In genomic region chr6:120242530-120242929, GRCm38 (mm10) we compare ENCODE assay signal across 18 mouse cellular contexts. TPM values are rescaled to one million over a fixed set of nuclear protein-coding genes. Genes with fewer than 3 reads are reported as not detected.
"Had no signal": no experiment of that assay in that cellular context is flagged by ENCODE, and none has a peak within 500 bp of the region (broad histone marks: within the 10 kb centered on the region; RNA-seq: fewer than 3 reads in every experiment).

No protein-coding gene starts in this region.

- H3K4me1 ChIP-seq: limb, embryonic 10.5 days; liver, embryonic 13.5 days; lung, embryonic 15.5 days; midbrain, embryonic 12.5 days; neural tube, embryonic 13.5 days had no signal

- H3K27ac ChIP-seq: layer of hippocampus, adult 2 months; limb, embryonic 10.5 days; liver, embryonic 13.5 days; lung, embryonic 15.5 days; macrophage; midbrain, embryonic 12.5 days; neural tube, embryonic 13.5 days had no signal

- H3K9me3 ChIP-seq: limb, embryonic 10.5 days; liver, embryonic 13.5 days; lung, embryonic 15.5 days; midbrain, embryonic 12.5 days; neural tube, embryonic 13.5 days had no signal

- H3K4me3 ChIP-seq: layer of hippocampus, adult 2 months; limb, embryonic 10.5 days; liver, embryonic 13.5 days; lung, embryonic 15.5 days; midbrain, embryonic 12.5 days; neural tube, embryonic 13.5 days had no signal

- H3K9ac ChIP-seq: liver, embryonic 13.5 days; liver, postnatal 0 days; lung, embryonic 15.5 days; midbrain, embryonic 12.5 days; neural tube, embryonic 13.5 days had no signal

- ATAC-seq: hindbrain, embryonic 16.5 days; inflammation-experienced regulatory T-cells, adult 6 months; liver, postnatal 0 days; midbrain, embryonic 16.5 days had no signal

- H3K4me2 ChIP-seq: liver, embryonic 13.5 days; lung, embryonic 15.5 days; midbrain, embryonic 12.5 days; neural tube, embryonic 13.5 days had no signal

- H3K36me3 ChIP-seq: limb, embryonic 10.5 days; liver, embryonic 13.5 days; lung, embryonic 15.5 days; midbrain, embryonic 12.5 days; neural tube, embryonic 13.5 days had no signal

- DNase-seq: liver, embryonic 13.5 days; liver, postnatal 0 days; lung, postnatal 14 days; retina, postnatal 1 day; right cerebral cortex, postnatal 4 days; thymus, postnatal 36 days had no signal

- H3K27me3 ChIP-seq: liver, embryonic 13.5 days; lung, embryonic 15.5 days; midbrain, embryonic 12.5 days; neural tube, embryonic 13.5 days had no signal

RNA-seq across cellular contexts. Expression of gene D330020A13Rik, which starts 51.6 kb away (rescaled TPM):
- total RNA-seq: layer of hippocampus, adult 2 months; layer of hippocampus, postnatal 10 days; megakaryocyte-erythroid progenitor cell, adult 5-6 weeks had no signal
- polyA plus RNA-seq: inflammation-experienced regulatory T-cells, adult 6 months; limb, embryonic 10.5 days; liver, embryonic 13.5 days; liver, postnatal 0 days; macrophage; midbrain, embryonic 12.5 days; midbrain, embryonic 16.5 days; stomach, embryonic 16.5 days had no signal

RNA-seq across cellular contexts. Expression of gene B4galnt3, which starts 51.8 kb away (rescaled TPM):
- total RNA-seq: megakaryocyte-erythroid progenitor cell, adult 5-6 weeks had no signal
- polyA plus RNA-seq: macrophage had no signal
